Mouse (Mus musculus) cortical plate, adult 2 months (tissue): Measurements from ENCODE around the gene Ubap1.

ENCODE experiments used
- CTCF ChIP-seq: fragments of 200-500 bp; IDR thresholded peaks from 2 replicates; pipeline ENCODE4 v1.5.1; 2011; ENCODE audit warnings: mild to moderate bottlenecking, control low read depth, low read length; ENCODE audit not compliant: insufficient read depth; ENCODE audit errors: extremely low read depth
- POLR2A ChIP-seq: fragments of 200-500 bp; IDR thresholded peaks from 2 replicates; pipeline ENCODE4 v1.6.1; 2011; ENCODE audit warnings: mild to moderate bottlenecking, low read length, control low read depth; ENCODE audit not compliant: insufficient read depth; ENCODE audit errors: extremely low read depth

DNA sequence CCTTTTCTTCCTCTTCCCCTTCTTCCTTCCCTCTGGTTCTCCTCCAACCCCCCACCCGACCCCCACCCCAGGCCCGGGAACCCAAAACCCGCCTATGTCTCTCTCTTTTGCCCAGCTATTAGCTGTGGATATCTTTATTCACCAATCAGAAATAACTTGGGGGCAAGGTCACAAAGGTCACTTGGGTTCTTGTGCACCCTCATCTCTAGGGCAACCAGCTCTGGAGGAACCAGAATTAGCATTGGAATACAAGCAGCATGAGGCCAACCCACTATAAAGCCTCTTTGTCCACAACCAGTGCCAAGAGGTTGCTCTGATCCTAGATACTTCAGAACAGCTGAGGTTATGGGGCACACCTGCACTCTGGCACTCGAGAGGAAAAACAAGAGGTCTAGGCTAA is 19.3 kb upstream of the Ubap1 start:
- TF ChIP-seq CTCF (no peak), POLR2A (no peak)
